In the genomic region with DNA sequence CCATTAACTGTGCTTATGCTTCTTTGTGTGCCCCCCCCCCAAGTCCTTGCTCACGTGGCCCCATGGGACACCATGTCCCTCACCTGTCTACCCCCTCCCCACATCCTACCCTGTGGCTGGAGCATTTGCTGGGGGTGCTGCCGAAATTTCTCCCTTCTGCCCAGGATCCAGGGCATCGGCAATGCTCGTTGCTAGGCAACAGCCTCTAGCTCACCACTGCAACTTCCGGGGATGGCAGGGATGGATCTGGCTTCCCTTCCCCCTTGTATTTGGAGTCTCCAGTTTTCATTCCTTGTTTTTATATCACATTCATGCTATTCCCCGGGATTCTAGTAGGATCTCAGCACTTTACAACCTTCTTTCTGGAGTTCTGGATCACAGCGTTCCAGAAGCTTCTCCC, we compare ENCODE assay signal across 14 mouse cellular contexts. TPM values are rescaled to one million over a fixed set of nuclear protein-coding genes. Genes with fewer than 3 reads are reported as not detected.
DNase-seq lines count a peak whose midpoint lies in the region; ATAC-seq lines count a peak whose summit lies in the region.
"Had no signal": no experiment of that assay in that cellular context is flagged by ENCODE, and none has a peak within 500 bp of the region (broad histone marks: within the 10 kb centered on the region; RNA-seq: fewer than 3 reads in every experiment).

No protein-coding gene starts in this region.

- H3K9ac ChIP-seq in hindbrain, embryonic 13.5 days = peak overlapping the region; percentile 61; the same call in 1 of the 2 replicates
- H3K9ac ChIP-seq in midbrain, embryonic 13.5 days (replicated peaks) = no peak overlapping the region
- H3K9ac ChIP-seq: liver, embryonic 14.5 days; stomach, embryonic 15.5 days had no signal

- peaks cover 46% of the 10 kb centered on the region for H3K27me3 ChIP-seq in hindbrain, embryonic 13.5 days
- peaks cover 36% of the 10 kb centered on the region for H3K27me3 ChIP-seq in midbrain, embryonic 13.5 days

- H3K27ac ChIP-seq in hindbrain, embryonic 13.5 days = 0 out of 2 replicates have a peak overlapping the region, but pooled peaks have one; percentile 48
- no peak overlapping the region for H3K27ac ChIP-seq in midbrain, embryonic 13.5 days
- H3K27ac ChIP-seq: liver, embryonic 14.5 days; stomach, embryonic 15.5 days had no signal

- no peak for ATAC-seq in hindbrain, embryonic 13.5 days (ENCODE audit: low FRiP score)
- no peak for ATAC-seq in midbrain, embryonic 13.5 days
- ATAC-seq: CD4-positive, CD25-positive, alpha-beta regulatory T cell, adult 4 months had no signal

- intact Hi-C loops in heart, postnatal 36 days (cut with DNase I) = loop anchor here (2.0 to 10.0 kb wide), 5 partner anchors 15 to 1035 kb away; a partner anchor contains a TSS
- intact Hi-C loops in heart, postnatal 10 days (cut with DNase I) = loop anchor here (5.0 kb wide), 1 partner anchor 108 kb away; a partner anchor contains a TSS

- peaks cover 30% of the 10 kb centered on the region for H3K36me3 ChIP-seq in hindbrain, embryonic 13.5 days
- H3K36me3 ChIP-seq in midbrain, embryonic 13.5 days = peaks cover 30% of the 10 kb centered on the region

- H3K9me3 ChIP-seq in hindbrain, embryonic 13.5 days = no peaks in the 10 kb centered on the region
- H3K9me3 ChIP-seq in midbrain, embryonic 13.5 days = no peaks in the 10 kb centered on the region
- H3K9me3 ChIP-seq: stomach, embryonic 15.5 days had no signal

- peak overlapping the region; percentile 53 for H3K4me2 ChIP-seq in hindbrain, embryonic 13.5 days
- peak overlapping the region; percentile 50 for H3K4me2 ChIP-seq in midbrain, embryonic 13.5 days (replicated peaks)
- H3K4me2 ChIP-seq: stomach, embryonic 15.5 days had no signal

- WGBS in hindbrain, embryonic 13.5 days = 22% methylated on average over 7 of the region's 7 CpGs
- WGBS in midbrain, embryonic 13.5 days = 20% methylated on average over 7 of the region's 7 CpGs

- peak overlapping the region; percentile 31 for H3K4me3 ChIP-seq in hindbrain, embryonic 13.5 days
- peak overlapping the region; percentile 28 for H3K4me3 ChIP-seq in midbrain, embryonic 13.5 days (replicated peaks)
- H3K4me3 ChIP-seq: stomach, embryonic 15.5 days had no signal

- peaks cover 38% of the 10 kb centered on the region for H3K4me1 ChIP-seq in hindbrain, embryonic 13.5 days (replicated peaks)
- H3K4me1 ChIP-seq in midbrain, embryonic 13.5 days (replicated peaks) = peaks cover 31% of the 10 kb centered on the region

- DNase-seq in left cerebral cortex, adult 11 months (ENCODE audit: low spot score) = peak; percentile 70
- no peak for DNase-seq in left cerebral cortex, adult 8-10 months (ENCODE audit: low spot score in 2 of 2)
- peak; percentile 66 for DNase-seq in right cerebral cortex, postnatal 14 days
- no peak for DNase-seq in natural killer cell, adult 2 months (ENCODE audit: low spot score in 2 of 2)
- no peak for DNase-seq in heart, postnatal 36 days
- no peak for DNase-seq in heart, postnatal 10 days
- DNase-seq: cerebellum, postnatal 36 days; heart, adult 18-20 months had no signal

RNA-seq across cellular contexts. Expression of a gene that starts 2.0 kb away (rescaled TPM):
- 10 to 100 TPM; 41.9 to 51.1 (median 44.6) TPM for total RNA-seq in left cerebral cortex, adult 8-10 months (2022)
- 5.4 and 6.0 TPM in 2 replicates for polyA plus RNA-seq in hindbrain, embryonic 13.5 days (2015; fragmentation: Nextera tagmentation; extraction: Ambion mirVana)
- polyA plus RNA-seq in midbrain, embryonic 13.5 days (2015; fragmentation: Nextera tagmentation; extraction: Ambion mirVana) = 8.0 and 9.1 TPM in 2 replicates
- total RNA-seq in heart, postnatal 36 days (2021) = 100 to 1,000 TPM; 207 to 236 TPM
- 100 to 1,000 TPM; 387 to 393 TPM for total RNA-seq in heart, postnatal 10 days (2021)

RNA-seq across cellular contexts. Expression of a gene that starts 16.3 kb away (rescaled TPM):
- total RNA-seq in left cerebral cortex, adult 8-10 months (2022) = 10 to 100 TPM; 20.7 to 25.9 (median 23.1) TPM
- 61.8 and 62.5 TPM in 2 replicates for polyA plus RNA-seq in hindbrain, embryonic 13.5 days (2015; fragmentation: Nextera tagmentation; extraction: Ambion mirVana)
- 67.2 and 84.3 TPM in 2 replicates for polyA plus RNA-seq in midbrain, embryonic 13.5 days (2015; fragmentation: Nextera tagmentation; extraction: Ambion mirVana)
- total RNA-seq in heart, postnatal 36 days (2021) = 1 to 10 TPM; 6.5 to 7.5 TPM
- total RNA-seq in heart, postnatal 10 days (2021) = 10 to 100 TPM; 13.8 to 17.5 TPM

RNA-seq across cellular contexts. Expression of a gene that starts 17.7 kb away (rescaled TPM):
- total RNA-seq in left cerebral cortex, adult 8-10 months (2022) = not detected
- not detected in 2 replicates for polyA plus RNA-seq in hindbrain, embryonic 13.5 days (2015; fragmentation: Nextera tagmentation; extraction: Ambion mirVana)
- polyA plus RNA-seq in midbrain, embryonic 13.5 days (2015; fragmentation: Nextera tagmentation; extraction: Ambion mirVana) = 0.53 TPM in 1 of 2 replicates, not detected in the other
- not detected for total RNA-seq in heart, postnatal 36 days (2021)
- under 1 TPM in 1 of 2 experiments, not detected in 1; 0.99 TPM for total RNA-seq in heart, postnatal 10 days (2021)
- total RNA-seq: heart, adult 18-20 months; layer of hippocampus, postnatal 14 days had no signal
- polyA plus RNA-seq: CD4-positive, CD25-positive, alpha-beta regulatory T cell, adult 4 months had no signal

Comparison
In these comparisons a context has a peak if more than half of its experiments do, and no peak if none do; other contexts are left out.
1. DNase-seq: peak in left cerebral cortex, adult 11 months (single experiment) and right cerebral cortex, postnatal 14 days (single experiment); none in left cerebral cortex, adult 8-10 months (0 of 2), natural killer cell, adult 2 months (0 of 2), heart, postnatal 36 days (0 of 2) and heart, postnatal 10 days (0 of 2).